Mouse (Mus musculus) CH12.LX (cell line): ENCODE data around the gene Plod3. TPM values are rescaled to one million over a fixed set of nuclear protein-coding genes. Genes with fewer than 3 reads are reported as not detected.

Experiments
- DNase-seq: peaks from one replicate; pipeline ENCODE4 v3.0.0-alpha.2; 2013; ENCODE audit errors: extremely low read depth
- H3K27ac ChIP-seq: 2 replicates; pipeline ENCODE4 v1.5.1; 2012; ENCODE audit warnings: low read depth, mild to moderate bottlenecking, control low read depth, moderate library complexity; ENCODE audit not compliant: insufficient read depth
- H3K27me3 ChIP-seq: replicated peaks from 2 replicates; pipeline ENCODE3; 2012; ENCODE audit warnings: inconsistent platforms
- H3K36me3 ChIP-seq, 2 experiments: replicated peaks in 1 of 2; 2 replicates each; pipeline versions ENCODE3 to v1.6.1; 2012; ENCODE audit warnings: inconsistent platforms in 1 of 2, low read length in 1 of 2, mild to moderate bottlenecking in 1 of 2, mixed read lengths in 1 of 2, moderate library complexity in 1 of 2; ENCODE audit not compliant: control insufficient read depth in 1 of 2, insufficient read depth in 1 of 2
- H3K4me1 ChIP-seq, 2 experiments: 2 replicates each; pipeline ENCODE4 v1.6.1; 2012; ENCODE audit warnings: inconsistent platforms in 1 of 2, moderate library complexity in 1 of 2; ENCODE audit not compliant: insufficient read depth in 2 of 2, control insufficient read depth in 1 of 2
- H3K4me2 ChIP-seq: 2 replicates; pipeline ENCODE4 v1.6.1; 2012; ENCODE audit warnings: low read depth, mild to moderate bottlenecking, control low read depth; ENCODE audit not compliant: poor library complexity, insufficient read depth, severe bottlenecking
- H3K4me3 ChIP-seq, 3 experiments: fragments of 150-350 bp in 1 of 3; sonication (generic) in 1 of 3; replicated peaks in 1 of 3; 2 replicates each; pipeline versions ENCODE3 to v1.5.1; 2011 to 2012; ENCODE audit warnings: low read depth in 2 of 3, low read length in 2 of 3, mild to moderate bottlenecking in 2 of 3, moderate library complexity in 2 of 3, control low read depth in 1 of 3, improper control_type of control experiment in 1 of 3, inconsistent platforms in 1 of 3, mixed read lengths in 1 of 3; ENCODE audit not compliant: poor library complexity in 1 of 3
- H3K79me2 ChIP-seq: replicated peaks from 2 replicates; pipeline ENCODE4 v1.6.1; 2012; ENCODE audit warnings: mild to moderate bottlenecking, moderate library complexity; ENCODE audit not compliant: control insufficient read depth, poor library complexity, insufficient read depth, severe bottlenecking; ENCODE audit errors: extremely low read depth
- H3K9ac ChIP-seq: 2 replicates; pipeline ENCODE4 v1.6.1; 2012; ENCODE audit warnings: low read depth, mild to moderate bottlenecking, control low read depth, moderate library complexity; ENCODE audit not compliant: insufficient read depth
- H3K9me3 ChIP-seq: replicated peaks from 2 replicates; pipeline ENCODE3; 2012; ENCODE audit warnings: low read length, inconsistent platforms, mixed read lengths
- BHLHE40 ChIP-seq: IDR thresholded peaks from 2 replicates; pipeline ENCODE4 v1.6.1; 2011; ENCODE audit warnings: mild to moderate bottlenecking, low read depth, low read length, improper control_type of control experiment
- CHD1 ChIP-seq: IDR thresholded peaks from 2 replicates; pipeline ENCODE4 v1.6.1; 2012; ENCODE audit warnings: low read depth, low read length, improper control_type of control experiment, inconsistent platforms
- CHD2 ChIP-seq: IDR thresholded peaks from 2 replicates; pipeline ENCODE4 v1.6.1; 2011; ENCODE audit warnings: low read length, improper control_type of control experiment
- CTCF ChIP-seq, 2 experiments: IDR thresholded peaks in 1 of 2; conservative IDR thresholded peaks in 1 of 2; 2 replicates each; pipeline ENCODE4 v1.5.1; 2011 to 2012; ENCODE audit warnings: low read depth in 2 of 2, low read length in 2 of 2, improper control_type of control experiment in 1 of 2, inconsistent platforms in 1 of 2, mild to moderate bottlenecking in 1 of 2, moderate library complexity in 1 of 2
- E2F4 ChIP-seq: IDR thresholded peaks from 2 replicates; pipeline ENCODE4 v1.6.1; 2011; ENCODE audit warnings: low read depth, low read length, improper control_type of control experiment; ENCODE audit not compliant: insufficient replicate concordance
- EP300 ChIP-seq: IDR thresholded peaks from 2 replicates; pipeline ENCODE4 v1.6.1; 2011; ENCODE audit warnings: low read length, improper control_type of control experiment
- ETS1 ChIP-seq: conservative IDR thresholded peaks from 2 replicates; pipeline ENCODE4 v1.6.1; 2012; ENCODE audit warnings: low read depth, mild to moderate bottlenecking, inconsistent platforms, low read length, improper control_type of control experiment, moderate library complexity
- GABPA ChIP-seq: IDR thresholded peaks from 2 replicates; pipeline ENCODE4 v1.6.1; 2012; ENCODE audit warnings: low read depth, low read length, improper control_type of control experiment, inconsistent platforms; ENCODE audit not compliant: insufficient replicate concordance
- JUND ChIP-seq: conservative IDR thresholded peaks from 2 replicates; pipeline ENCODE4 v1.6.1; 2011; ENCODE audit warnings: low read depth, low read length, improper control_type of control experiment
- MAX ChIP-seq: IDR thresholded peaks from 2 replicates; pipeline ENCODE4 v1.6.1; 2011; ENCODE audit warnings: low read length, improper control_type of control experiment
- MAZ ChIP-seq: IDR thresholded peaks from 2 replicates; pipeline ENCODE4 v1.6.1; 2012; ENCODE audit warnings: low read depth, mild to moderate bottlenecking, inconsistent platforms, low read length, improper control_type of control experiment, moderate library complexity
- MXI1 ChIP-seq: IDR thresholded peaks from 2 replicates; pipeline ENCODE4 v1.6.1; 2011; ENCODE audit warnings: mild to moderate bottlenecking, low read depth, low read length, improper control_type of control experiment
- MYC ChIP-seq: IDR thresholded peaks from 2 replicates; pipeline ENCODE4 v1.6.1; 2011; ENCODE audit warnings: low read depth, mild to moderate bottlenecking, improper control_type of control experiment, low read length
- TBP ChIP-seq: conservative IDR thresholded peaks from 2 replicates; pipeline ENCODE4 v1.6.1; 2011; ENCODE audit warnings: low read depth, low read length, improper control_type of control experiment
- TCF12 ChIP-seq: IDR thresholded peaks from 2 replicates; pipeline ENCODE4 v1.6.1; 2014; ENCODE audit warnings: low read depth, mild to moderate bottlenecking, inconsistent platforms, low read length, improper control_type of control experiment
- USF1 ChIP-seq: IDR thresholded peaks from 2 replicates; pipeline ENCODE4 v1.6.1; 2014; ENCODE audit warnings: low read depth, mild to moderate bottlenecking, inconsistent platforms, low read length, improper control_type of control experiment
- USF2 ChIP-seq: conservative IDR thresholded peaks from 2 replicates; pipeline ENCODE4 v1.6.1; 2011; ENCODE audit warnings: low read depth, low read length, improper control_type of control experiment
- ZKSCAN1 ChIP-seq: IDR thresholded peaks from 2 replicates; pipeline ENCODE4 v1.6.1; 2012; ENCODE audit warnings: low read depth, inconsistent platforms, low read length, improper control_type of control experiment, borderline replicate concordance
- dilution Hi-C: fragments of 300-500 bp; cut with MboI; formaldehyde crosslinking; loops from 2 replicates; pipeline ENCODE4 v1.14.3; 2020; ENCODE audit warnings: low sequenced_read_pairs; ENCODE audit not compliant: extremely low pct_unique_long_range_greater_than_20kb, extremely low pct_ligation_motif_present
- in situ Hi-C: fragments of 300-500 bp; cut with MboI; formaldehyde crosslinking; loops from 3 replicates; pipeline ENCODE4 v1.14.3; 2019; ENCODE audit warnings: low sequenced_read_pairs, low pct_ligation_motif_present, low pct_unique_long_range_greater_than_20kb, mixed read lengths
- polyA plus RNA-seq: library from polyadenylated mRNA; unstranded; fragments of >175 nt; gene quantifications from 2 replicates; pipeline ENCODE4 v1.2.1, GENCODE M21; 2012; ENCODE audit warnings: low read depth; ENCODE audit not compliant: insufficient read length
- total RNA-seq, 2 experiments: library from RNA; depleted of rRNA; stranded (reverse); fragments of 300-350 nt in 1 of 2; fragments of >200 nt in 1 of 2; gene quantifications; 2 replicates each; pipeline ENCODE4 v1.2.3; 2012 to 2014

The Plod3 gene
- total and polyA plus RNA-seq, 3 experiments = 8.8 to 45.2 (median 23.6) TPM

- Histone ChIP-seq H3K4me2 (no peak overlapping the region), H3K36me3 (peaks cover 0 to 12% of the 10 kb centered on the region in 2 experiments), H3K27me3 (peaks cover 60% of the 10 kb centered on the region), H3K27ac (no peak overlapping the region), H3K9ac (no peak overlapping the region), H3K4me3 (no peak overlapping the region), H3K9me3 (peaks cover 16% of the 10 kb centered on the region), H3K79me2 (no peaks in the 10 kb centered on the region)
- in situ Hi-C loops = no loop called here
- dilution Hi-C loops = no loop called here
- DNase-seq = no peak
- TF ChIP-seq GABPA (no peak), E2F4 (no peak), CHD1 (no peak), MXI1 (no peak; the same call in 1 of the 2 replicates)
- TF ChIP-seq, all 38 proteins: peak for 0
- H3K4me1 ChIP-seq = peaks cover 14 to 33% of the 10 kb centered on the region in 2 experiments
Observed at GRCm38 (mm10) chr5:137030416-137030810, 43.6 kb downstream of the Plod3 start.

DNA sequence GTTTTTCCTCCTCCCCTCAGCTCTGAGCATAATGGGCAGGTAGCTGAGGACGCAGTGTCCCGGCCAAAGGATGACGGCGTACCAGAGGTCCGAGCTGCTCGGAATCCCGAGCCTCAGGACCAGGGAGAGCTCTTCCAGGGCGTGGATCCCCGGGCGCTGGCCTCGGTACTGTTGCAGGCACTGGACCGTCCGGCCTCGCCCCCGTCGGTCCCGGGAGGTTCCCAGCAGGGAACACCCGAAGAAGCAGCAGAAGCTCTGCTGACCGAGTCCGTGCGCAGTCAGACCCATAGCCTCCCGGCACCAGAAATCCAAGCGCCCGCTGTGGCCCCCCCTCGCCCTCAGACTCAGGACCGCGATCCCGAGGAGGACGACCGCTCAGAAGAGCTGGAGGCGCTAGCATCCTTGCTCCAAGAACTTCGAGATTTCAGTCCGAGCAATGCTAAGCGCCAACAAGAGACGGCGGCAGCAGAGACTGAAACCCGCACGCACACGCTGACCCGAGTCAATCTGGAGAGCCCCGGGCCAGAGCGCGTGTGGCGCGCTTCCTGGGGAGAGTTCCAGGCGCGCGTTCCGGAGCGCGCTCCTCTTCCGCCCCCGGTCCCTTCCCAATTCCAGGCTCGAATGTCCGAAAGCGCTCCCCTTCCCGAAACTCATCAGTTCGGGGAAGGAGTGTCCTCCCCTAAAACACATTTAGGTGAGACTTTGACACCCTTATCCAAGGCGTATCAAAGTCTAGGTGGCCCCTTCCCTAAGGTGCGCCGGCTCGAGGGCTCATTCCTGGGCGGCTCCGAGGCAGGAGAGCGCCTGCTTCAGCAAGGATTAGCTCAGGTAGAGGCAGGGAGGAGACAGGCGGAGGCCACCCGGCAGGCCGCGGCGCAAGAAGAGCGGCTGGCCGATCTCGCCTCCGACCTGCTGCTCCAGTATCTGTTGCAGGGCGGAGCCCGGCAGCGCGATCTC, 44.5 kb downstream of the Plod3 start:
- DNase-seq = no peak
- in situ Hi-C loops = no loop called here
- H3K27ac ChIP-seq = no peak overlapping the region
- H3K4me3 ChIP-seq = peak overlapping the region in 2 of 3 experiments; percentile 49 to 72
- peaks cover 51% of the 10 kb centered on the region for H3K27me3 ChIP-seq
- peak overlapping the region; percentile 87 for H3K4me2 ChIP-seq
- dilution Hi-C loops = no loop called here
- peaks cover 16% of the 10 kb centered on the region for H3K9me3 ChIP-seq
- peak overlapping the region; percentile 7; the same call in 1 of the 2 replicates for H3K9ac ChIP-seq
- TF ChIP-seq TBP = no peak
- no peak for TF ChIP-seq CHD2
- TF ChIP-seq GABPA = no peak
- TF ChIP-seq JUND = no peak
- TF ChIP-seq ETS1 = no peak
- no peak for TF ChIP-seq TCF12
- TF ChIP-seq ZKSCAN1 = no peak
- no peak for TF ChIP-seq MAZ
- no peak for TF ChIP-seq EP300
- no peak for TF ChIP-seq CHD1
- TF ChIP-seq CTCF (conservative IDR thresholded peaks at IDR 0.05 in 1 of 2, IDR thresholded peaks at IDR 0.05 in 1 of 2; ENCODE audit: low read depth in 2 of 2, low read length in 2 of 2) = no peak
- TF ChIP-seq MYC = no peak
- no peak for TF ChIP-seq MAX
- no peak for TF ChIP-seq BHLHE40
- TF ChIP-seq USF2 = no peak
- no peak for TF ChIP-seq USF1
- H3K36me3 ChIP-seq = peaks cover 6 to 21% of the 10 kb centered on the region in 2 experiments
- H3K4me1 ChIP-seq = peaks cover 10 to 36% of the 10 kb centered on the region in 2 experiments
- H3K79me2 ChIP-seq = no peaks in the 10 kb centered on the region
